Mouse (Mus musculus) forebrain, embryonic 13.5 days (tissue): ENCODE measurements around the gene Ptpn6. TPM values are rescaled to one million over a fixed set of nuclear protein-coding genes. Genes with fewer than 3 reads are reported as not detected.
A peak's percentile ranks its signal among the peaks of the same experiment; 100 is the strongest.

ENCODE experiments used
- ATAC-seq: fragments of 200-750 bp; cut with Nextera tagmentation; 2 replicates; pipeline ENCODE4 v1.8.0; 2017
- H3K27ac ChIP-seq: fragments of 300-500 bp; sonication (generic); 2 replicates; pipeline ENCODE4 v1.5.1; 2015; ENCODE audit warnings: inconsistent platforms, mild to moderate bottlenecking, moderate library complexity
- H3K27me3 ChIP-seq: fragments of 300-500 bp; sonication (generic); 2 replicates; pipeline ENCODE4 v1.6.1; 2015; ENCODE audit warnings: mild to moderate bottlenecking, inconsistent platforms
- H3K36me3 ChIP-seq: fragments of 300-500 bp; sonication (generic); 2 replicates; pipeline ENCODE4 v1.6.1; 2015; ENCODE audit warnings: mild to moderate bottlenecking, inconsistent platforms; ENCODE audit not compliant: poor library complexity, severe bottlenecking
- H3K4me1 ChIP-seq: fragments of 300-500 bp; sonication (generic); 2 replicates; pipeline ENCODE4 v1.6.1; 2015; ENCODE audit warnings: inconsistent platforms
- H3K4me2 ChIP-seq: fragments of 300-500 bp; sonication (generic); 2 replicates; pipeline ENCODE4 v1.6.1; 2015; ENCODE audit warnings: inconsistent platforms, mild to moderate bottlenecking, moderate library complexity
- H3K4me3 ChIP-seq: fragments of 300-500 bp; sonication (generic); 2 replicates; pipeline ENCODE4 v1.5.1; 2015; ENCODE audit warnings: mild to moderate bottlenecking, inconsistent platforms
- H3K9ac ChIP-seq: fragments of 300-500 bp; sonication (generic); 2 replicates; pipeline ENCODE4 v1.6.1; 2015; ENCODE audit warnings: mild to moderate bottlenecking, inconsistent platforms
- H3K9me3 ChIP-seq: fragments of 300-500 bp; sonication (generic); replicated peaks from 2 replicates; pipeline ENCODE4 v1.6.1; 2016; ENCODE audit warnings: inconsistent platforms
- WGBS: fragments of 180-500 bp; shearing (Covaris S2); methylation state at CpG from one replicate; pipeline ENCODE4 v1.1.7; 2015; 5-methylcytosine and 5-hydroxymethylcytosine counted together
- polyA plus RNA-seq: library from polyadenylated mRNA; unstranded; fragments of >200 nt; fragmentation: Nextera tagmentation; extraction: Ambion mirVana; gene quantifications from 2 replicates; pipeline ENCODE4 v1.2.1, GENCODE M21; 2015

The Ptpn6 gene
- 2.5 and 3.8 TPM in 2 replicates for polyA plus RNA-seq

DNA sequence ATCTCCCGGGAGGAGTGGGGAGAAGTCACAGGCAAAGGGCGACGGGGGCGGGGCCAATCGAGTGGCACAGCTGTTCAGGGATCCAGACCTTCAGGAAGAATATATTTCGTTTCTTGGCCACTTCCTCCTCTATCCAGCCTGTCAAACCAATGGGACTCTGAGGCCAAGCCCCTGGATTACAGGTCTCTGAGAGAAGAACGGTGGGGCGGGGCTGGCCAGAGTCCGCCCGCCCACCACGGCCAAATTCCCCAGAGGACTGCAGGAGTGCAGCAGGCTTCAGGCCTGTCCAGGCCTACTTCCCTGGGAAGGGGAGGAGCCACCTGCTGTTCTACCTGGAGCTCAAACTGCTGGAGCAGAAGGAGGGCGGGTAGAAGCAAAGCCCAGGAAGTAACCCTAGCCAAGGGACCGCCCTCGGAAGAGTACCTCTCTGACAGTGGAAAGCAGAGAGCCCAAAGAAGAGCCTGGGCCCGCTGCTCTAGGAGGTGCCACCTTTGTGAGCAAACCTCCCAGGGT is at the start of gene Ptpn6:
Gene Ptpn6, minus strand, starts transcription at position 204 of the 513 bp plus-strand sequence.
- WGBS, result 29% methylated on average over 15 of the region's 15 CpGs
- peak within 1 kb of the TSS; percentile 78 for H3K4me2 ChIP-seq
- H3K4me3 ChIP-seq, result 0 out of 2 replicates have a peak within 1 kb of the TSS, but pooled peaks have one; percentile 67
- peak within 1 kb of the TSS; percentile 14; the same call in 1 of the 2 replicates for H3K9ac ChIP-seq
- no peaks in the 10 kb centered on the region for H3K9me3 ChIP-seq
- peak within 1 kb of the TSS; percentile 100; the same call in 1 of the 2 replicates for H3K27ac ChIP-seq
- ATAC-seq, result no peak
- H3K36me3 ChIP-seq, result peaks cover 22% of the 10 kb centered on the region
- H3K4me1 ChIP-seq, result peaks cover 34% of the 10 kb centered on the region
- H3K27me3 ChIP-seq, result no peaks in the 10 kb centered on the region

DNA sequence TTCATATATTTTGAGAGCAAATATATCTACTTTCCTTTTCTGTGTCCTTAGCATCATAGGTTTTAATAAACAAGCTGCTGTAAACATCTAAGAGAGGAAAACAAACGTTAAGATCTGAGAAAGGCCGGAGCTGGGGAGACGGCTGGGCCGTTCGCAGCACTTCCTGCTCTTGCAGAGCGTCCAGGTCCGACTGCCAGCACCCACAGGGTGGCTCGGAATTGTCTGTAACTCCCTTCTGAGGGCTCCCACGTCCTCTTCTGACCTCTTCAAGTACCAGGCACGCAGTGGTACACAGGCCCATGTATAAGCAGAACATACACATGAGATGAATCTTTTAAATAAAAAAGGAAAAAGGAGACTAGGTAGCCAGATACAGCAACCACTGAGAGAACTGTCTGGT is 49.2 kb upstream of the Ptpn6 start:
- 0 out of 2 replicates have a peak, but pooled peaks cover 1% of the 10 kb centered on the region for H3K4me1 ChIP-seq
- no peak overlapping the region for H3K4me2 ChIP-seq
- H3K27me3 ChIP-seq, result no peaks in the 10 kb centered on the region
- H3K9me3 ChIP-seq, result no peaks in the 10 kb centered on the region
- no peak overlapping the region for H3K27ac ChIP-seq
- H3K4me3 ChIP-seq, result no peak overlapping the region
- H3K36me3 ChIP-seq, result no peaks in the 10 kb centered on the region
- no peak for ATAC-seq
- WGBS, result 82% methylated on average over 10 of the region's 10 CpGs
- no peak overlapping the region for H3K9ac ChIP-seq

DNA sequence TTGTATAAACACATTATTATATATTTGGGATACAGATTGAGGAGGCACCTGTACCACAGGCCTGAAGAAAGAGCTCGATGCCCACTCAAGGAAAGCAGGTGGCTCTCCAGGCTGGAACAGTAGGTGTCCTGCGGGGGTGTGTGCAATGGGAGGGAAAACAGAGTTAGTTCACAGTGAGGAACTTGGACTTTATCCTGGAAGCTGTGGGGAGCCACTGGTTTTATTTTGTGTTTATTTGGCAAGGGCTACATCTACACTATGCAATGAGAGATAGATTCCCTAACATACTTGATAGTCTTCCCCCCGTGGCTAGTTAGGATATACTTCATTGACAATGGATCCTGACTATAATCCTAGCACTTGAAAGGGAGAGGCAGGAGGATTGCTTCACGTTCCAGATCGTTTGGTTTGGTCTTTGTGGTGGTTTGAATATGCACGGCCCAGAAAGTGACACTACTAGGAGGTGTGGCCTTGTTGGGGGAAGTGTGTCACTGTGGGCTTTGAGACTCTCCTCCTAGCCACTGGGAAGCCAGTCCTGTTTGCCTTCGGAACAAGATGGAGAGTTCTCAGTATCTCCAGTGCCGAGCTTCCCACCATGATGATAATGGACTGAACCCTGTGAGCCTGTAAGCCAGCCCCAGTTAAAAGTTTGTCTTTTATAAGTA is 48.4 kb upstream of the Ptpn6 start:
- H3K4me3 ChIP-seq, result no peak overlapping the region
- H3K9ac ChIP-seq, result no peak overlapping the region
- no peaks in the 10 kb centered on the region for H3K9me3 ChIP-seq
- WGBS, result 53% methylated on average over 8 of the region's 8 CpGs
- no peak overlapping the region for H3K4me2 ChIP-seq
- peaks cover 7% of the 10 kb centered on the region; the same call in 1 of the 2 replicates for H3K4me1 ChIP-seq
- H3K36me3 ChIP-seq, result no peaks in the 10 kb centered on the region
- no peak for ATAC-seq
- H3K27ac ChIP-seq, result no peak overlapping the region
- H3K27me3 ChIP-seq, result no peaks in the 10 kb centered on the region

DNA sequence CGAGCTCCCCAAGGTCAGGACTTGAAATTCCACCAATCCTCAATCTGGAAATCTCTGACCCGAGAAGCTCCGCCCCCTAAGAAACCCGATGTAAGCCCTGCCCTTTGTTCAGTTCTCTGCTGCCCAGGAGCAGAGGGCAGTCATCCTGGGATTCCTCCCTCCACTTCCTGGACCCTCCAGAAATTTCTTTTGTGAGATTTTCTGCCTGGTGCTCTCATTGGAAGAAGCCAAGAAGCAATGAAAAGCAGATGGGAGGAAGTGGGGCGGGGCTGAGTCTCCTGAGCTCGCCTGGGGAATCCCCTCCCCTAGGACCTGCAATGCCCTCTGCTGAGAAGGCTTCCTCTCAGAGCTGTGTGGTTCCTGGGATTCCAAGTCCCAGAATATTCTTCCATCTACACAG is 43.9 kb upstream of the Ptpn6 start:
- Histone ChIP-seq H3K4me3 (no peak overlapping the region), H3K27me3 (peaks cover 5% of the 10 kb centered on the region; the same call in 1 of the 2 replicates), H3K9me3 (no peaks in the 10 kb centered on the region), H3K9ac (no peak overlapping the region), H3K4me1 (peaks cover 20% of the 10 kb centered on the region), H3K4me2 (peak overlapping the region; percentile 32; the same call in 1 of the 2 replicates), H3K27ac (no peak overlapping the region), H3K36me3 (no peaks in the 10 kb centered on the region)
- ATAC-seq, result no peak
- 27% methylated on average over 6 of the region's 6 CpGs for WGBS

DNA sequence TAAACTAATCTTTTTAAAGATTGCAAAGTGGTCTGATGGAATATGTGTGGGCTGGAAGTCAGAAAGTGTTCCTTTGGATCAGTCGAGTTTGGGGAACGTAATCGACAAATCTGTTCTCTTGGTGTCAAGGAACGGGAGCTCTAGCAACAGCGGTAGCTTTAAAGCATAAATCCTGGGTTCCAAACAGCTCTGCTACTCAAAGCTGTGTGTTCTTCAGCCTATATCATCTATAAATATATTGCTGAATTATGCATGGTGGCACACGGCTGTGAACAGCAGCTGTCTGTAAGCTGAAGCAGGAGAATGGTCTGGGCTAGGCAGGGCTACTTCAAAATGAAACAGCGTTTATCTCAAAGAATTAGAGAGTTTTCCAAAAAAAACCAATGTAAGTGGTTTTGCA is 42.4 kb upstream of the Ptpn6 start:
- Histone ChIP-seq H3K36me3 (no peaks in the 10 kb centered on the region), H3K4me2 (no peak overlapping the region), H3K4me1 (peaks cover 20% of the 10 kb centered on the region), H3K9me3 (no peaks in the 10 kb centered on the region), H3K9ac (no peak overlapping the region), H3K27ac (no peak overlapping the region), H3K27me3 (peaks cover 5% of the 10 kb centered on the region; the same call in 1 of the 2 replicates), H3K4me3 (no peak overlapping the region)
- WGBS, result 87% methylated on average over 7 of the region's 7 CpGs
- ATAC-seq, result no peak

DNA sequence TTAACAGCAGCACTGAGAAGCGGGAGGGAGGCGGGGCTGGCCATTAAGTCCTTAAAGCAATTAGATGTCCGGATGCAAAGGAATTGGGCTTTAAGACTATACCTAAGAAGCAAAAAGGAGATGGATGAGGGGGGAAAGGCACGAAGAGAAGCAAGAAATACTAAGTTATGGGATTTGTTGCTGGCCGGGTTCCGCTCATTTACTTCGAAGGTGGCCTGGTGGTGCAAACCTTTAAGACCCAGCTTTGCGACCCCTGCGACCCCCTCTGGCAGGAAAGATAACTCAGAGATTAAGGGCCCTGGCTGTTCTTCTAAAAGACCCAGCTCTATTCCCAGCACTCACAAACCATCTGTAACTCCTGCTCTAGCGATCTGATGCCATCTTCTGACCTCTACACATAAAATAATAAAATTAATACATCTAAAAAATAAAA is 41.5 kb upstream of the Ptpn6 start:
- H3K9ac ChIP-seq, result peak overlapping the region; percentile 45
- peak overlapping the region; percentile 72 for H3K4me2 ChIP-seq
- 1% methylated on average over 10 of the region's 10 CpGs for WGBS
- peak overlapping the region; percentile 39 for H3K4me3 ChIP-seq
- ATAC-seq, result peak; percentile 48; the same call in 1 of the 2 replicates
- H3K9me3 ChIP-seq, result no peaks in the 10 kb centered on the region
- H3K27ac ChIP-seq, result 0 out of 2 replicates have a peak overlapping the region, but pooled peaks have one; percentile 1
- peaks cover 20% of the 10 kb centered on the region for H3K4me1 ChIP-seq
- H3K36me3 ChIP-seq, result no peaks in the 10 kb centered on the region
- peaks cover 5% of the 10 kb centered on the region; the same call in 1 of the 2 replicates for H3K27me3 ChIP-seq

DNA sequence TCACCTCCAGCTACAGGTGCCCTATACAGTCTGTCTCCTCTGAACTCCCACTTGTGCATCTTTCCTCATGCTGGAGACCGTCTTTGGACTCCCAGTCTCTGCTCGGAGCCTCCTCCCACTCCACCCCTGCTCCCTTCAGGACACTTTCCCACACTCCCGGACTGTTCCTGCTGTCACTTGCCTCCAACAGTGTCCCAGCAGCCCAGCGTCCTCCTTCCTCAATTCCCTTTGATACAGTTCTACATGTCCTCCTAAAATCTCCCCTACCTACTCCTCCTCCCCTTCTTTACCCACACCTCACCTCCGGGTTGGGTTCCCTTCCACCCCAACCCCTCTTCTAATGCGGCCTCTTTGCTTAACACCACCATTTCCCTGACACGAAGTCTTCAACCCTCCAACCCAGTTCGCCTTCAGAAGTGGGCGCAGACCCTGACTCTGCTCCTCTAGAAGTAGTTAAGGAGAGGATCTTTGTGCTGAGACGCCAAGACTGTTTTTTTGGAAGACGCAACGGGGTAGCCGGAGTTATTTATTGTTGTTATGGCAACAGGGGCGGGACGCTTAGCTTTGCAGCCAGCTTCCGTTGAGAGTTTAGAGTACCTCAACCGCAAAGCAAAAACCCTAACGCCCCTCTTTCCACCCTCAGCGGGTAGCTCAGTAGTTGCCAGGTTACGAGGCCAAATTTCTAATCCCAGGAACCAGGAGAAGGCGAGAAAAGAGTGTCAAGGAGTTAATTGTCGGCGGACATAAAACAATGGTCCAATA is 40.9 kb upstream of the Ptpn6 start, which contains the start of gene Lrrc23:
Gene Lrrc23, minus strand, starts transcription at position 506 of the 762 bp plus-strand sequence.
- ATAC-seq, result peak; percentile 63; the same call in 1 of the 2 replicates

DNA sequence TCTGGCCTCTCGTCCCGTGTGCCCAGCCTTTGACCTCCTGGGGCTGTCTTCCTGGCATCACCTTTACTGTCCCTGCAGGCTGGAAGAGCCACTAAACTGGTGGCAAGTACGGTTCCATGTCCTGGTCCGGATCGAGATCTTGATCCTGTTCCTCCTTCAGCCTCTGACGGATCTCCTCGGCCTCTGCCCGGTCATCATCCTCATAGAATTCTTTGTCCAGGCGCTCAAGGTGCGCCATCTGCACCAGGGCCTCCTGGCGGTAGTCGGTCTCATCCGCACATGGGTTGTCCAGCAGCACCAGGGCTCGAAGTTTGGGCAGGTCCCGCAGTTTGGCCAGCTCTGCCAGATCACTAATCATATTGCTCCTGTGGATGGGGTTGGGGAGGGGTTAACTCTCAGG is 32.0 kb upstream of the Ptpn6 start:
- peaks cover 12% of the 10 kb centered on the region; the same call in 1 of the 2 replicates for H3K27me3 ChIP-seq
- no peak overlapping the region for H3K4me2 ChIP-seq
- no peak for ATAC-seq
- no peaks in the 10 kb centered on the region for H3K36me3 ChIP-seq
- WGBS, result 90% methylated on average over 15 of the region's 15 CpGs
- no peak overlapping the region for H3K9ac ChIP-seq
- H3K4me1 ChIP-seq, result peaks cover 25% of the 10 kb centered on the region
- H3K4me3 ChIP-seq, result no peak overlapping the region
- H3K9me3 ChIP-seq, result no peaks in the 10 kb centered on the region
- H3K27ac ChIP-seq, result no peak overlapping the region

More for the DNA sequence above, 40.9 kb upstream of the Ptpn6 start, which contains the start of gene Lrrc23:
- Histone ChIP-seq H3K27ac (0 out of 2 replicates have a peak within 1 kb of the TSS, but pooled peaks have one; percentile 1), H3K9ac (peak within 1 kb of the TSS; percentile 45), H3K4me3 (peak within 1 kb of the TSS; percentile 39), H3K9me3 (no peaks in the 10 kb centered on the region), H3K4me1 (peaks cover 20% of the 10 kb centered on the region), H3K36me3 (no peaks in the 10 kb centered on the region), H3K27me3 (peaks cover 5% of the 10 kb centered on the region; the same call in 1 of the 2 replicates), H3K4me2 (peak within 1 kb of the TSS; percentile 72)
- WGBS, result 3% methylated on average over 23 of the region's 23 CpGs

DNA sequence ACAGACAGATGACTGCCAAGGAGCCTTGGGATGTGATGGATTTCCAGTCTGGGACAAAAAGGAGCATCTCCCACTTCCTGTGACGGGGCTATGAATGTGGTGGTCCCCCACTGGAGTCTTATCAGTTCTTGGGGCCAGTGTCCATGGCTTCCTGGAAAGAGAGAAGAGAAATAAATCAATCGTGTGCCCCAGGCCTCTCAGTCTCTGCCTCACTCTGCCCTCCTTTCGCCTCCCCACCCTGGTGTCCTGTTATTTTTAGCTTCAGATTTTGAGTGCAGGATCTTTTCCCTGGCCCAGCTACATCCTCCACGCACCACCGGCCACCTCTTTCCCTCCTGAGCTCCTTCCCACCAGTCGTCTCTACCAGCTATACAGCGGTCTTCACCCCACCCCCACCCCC is 31.5 kb upstream of the Ptpn6 start:
- WGBS, result 63% methylated on average over 7 of the region's 7 CpGs
- peaks cover 12% of the 10 kb centered on the region; the same call in 1 of the 2 replicates for H3K27me3 ChIP-seq

DNA sequence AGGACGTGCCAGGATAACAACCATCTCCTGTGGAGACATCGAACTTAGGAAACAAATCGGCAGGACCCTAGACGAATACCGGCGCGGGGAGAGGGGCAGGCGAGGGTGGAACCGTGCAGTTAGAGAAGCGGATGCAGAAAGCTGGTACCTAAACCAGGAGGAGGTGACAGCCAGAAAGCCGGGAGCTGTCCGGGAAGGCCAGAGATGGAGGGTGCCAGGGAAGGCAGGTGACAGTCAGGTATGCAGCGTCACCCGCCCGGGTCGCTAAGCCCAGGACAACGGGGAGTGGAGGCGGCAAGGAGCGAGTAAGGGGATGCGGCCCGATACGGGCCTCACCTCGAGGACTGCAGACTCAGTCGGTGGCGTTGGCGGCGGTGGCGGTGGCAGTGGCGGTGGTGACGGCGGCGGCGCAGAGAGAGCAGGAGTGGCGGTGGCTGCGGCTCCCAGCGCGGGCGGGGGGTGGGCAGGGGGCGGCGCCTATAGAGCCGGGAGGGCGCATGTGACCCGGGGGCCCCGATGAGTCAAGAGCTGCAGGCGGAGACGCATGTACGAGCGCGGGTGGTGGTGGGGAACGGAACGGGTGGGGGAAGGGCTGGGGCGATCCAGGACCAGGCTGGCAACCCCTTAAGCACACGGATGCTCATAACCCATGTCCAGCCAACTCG is 30.7 kb upstream of the Ptpn6 start, which contains the start of gene Eno2:
Gene Eno2, minus strand, starts transcription at position 573 of the 665 bp plus-strand sequence.
- peaks cover 12% of the 10 kb centered on the region; the same call in 1 of the 2 replicates for H3K27me3 ChIP-seq
- WGBS, result under 1% methylated on average over 43 of the region's 54 CpGs
- peak within 1 kb of the TSS; percentile 49 for H3K4me3 ChIP-seq
- H3K4me1 ChIP-seq, result peaks cover 25% of the 10 kb centered on the region
- H3K36me3 ChIP-seq, result no peaks in the 10 kb centered on the region
- H3K9me3 ChIP-seq, result no peaks in the 10 kb centered on the region
- H3K9ac ChIP-seq, result peak within 1 kb of the TSS; percentile 68
- H3K27ac ChIP-seq, result no peak within 1 kb of the TSS
- ATAC-seq, result peak; percentile 83
- peak within 1 kb of the TSS; percentile 76 for H3K4me2 ChIP-seq

More for the DNA sequence above, 31.5 kb upstream of the Ptpn6 start:
- no peak; the same call in 1 of the 2 replicates for ATAC-seq
- peak overlapping the region; percentile 68 for H3K9ac ChIP-seq
- peak overlapping the region; percentile 76 for H3K4me2 ChIP-seq
- no peak overlapping the region for H3K27ac ChIP-seq
- no peaks in the 10 kb centered on the region for H3K9me3 ChIP-seq
- H3K36me3 ChIP-seq, result no peaks in the 10 kb centered on the region
- H3K4me3 ChIP-seq, result peak overlapping the region; percentile 49
- peaks cover 25% of the 10 kb centered on the region for H3K4me1 ChIP-seq

DNA sequence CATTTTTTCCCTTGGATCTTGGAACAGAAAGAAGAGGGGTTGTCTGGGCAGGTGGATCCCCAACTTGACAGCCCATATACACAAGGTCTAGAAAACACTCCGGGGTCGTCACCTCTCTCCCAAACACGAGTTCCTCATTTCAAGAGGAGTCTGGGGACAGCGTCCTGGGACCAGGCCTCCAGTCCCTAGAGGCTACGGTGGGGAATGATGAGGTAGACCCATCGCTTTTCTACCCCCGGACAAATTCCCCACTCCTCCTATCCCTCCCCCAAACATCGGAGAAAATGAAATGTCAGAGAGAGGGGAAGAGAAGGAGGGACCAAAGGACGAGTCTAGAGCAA is 30.2 kb upstream of the Ptpn6 start:
- peaks cover 12% of the 10 kb centered on the region; the same call in 1 of the 2 replicates for H3K27me3 ChIP-seq
- peak; percentile 19 for ATAC-seq
- H3K4me3 ChIP-seq, result peak overlapping the region; percentile 49
- WGBS, result 4% methylated on average over 9 of the region's 9 CpGs
- peak overlapping the region; percentile 68 for H3K9ac ChIP-seq
- H3K27ac ChIP-seq, result no peak overlapping the region
- no peaks in the 10 kb centered on the region for H3K9me3 ChIP-seq
- no peaks in the 10 kb centered on the region for H3K36me3 ChIP-seq
- H3K4me1 ChIP-seq, result peaks cover 25% of the 10 kb centered on the region
- peak overlapping the region; percentile 76 for H3K4me2 ChIP-seq
